Mouse (Mus musculus): Measurements from ENCODE around the gene Olfr575.

GRCm38 (mm10) chr7:102989224-102989623 lies 30.6 kb upstream of the Olfr575 start, which contains the start of gene Olfr578:
- TF ChIP-seq CTCF (IDR thresholded peaks at IDR 0.05; ENCODE audit: insufficient read depth, low read depth, low read length): no peak
- TF ChIP-seq POLR2A (IDR thresholded peaks at IDR 0.05; ENCODE audit: insufficient read depth, low read depth, low read length): no peak

All from olfactory bulb, adult 2 months (tissue).